Mouse (Mus musculus): Measurements from ENCODE around the gene Bahd1.

- TF ChIP-seq CTCF (IDR thresholded peaks at IDR 0.05; ENCODE audit: extremely low read depth, insufficient read depth, low read length) (no peak), POLR2A (IDR thresholded peaks at IDR 0.05; ENCODE audit: extremely low read depth, insufficient read depth, low read length) (no peak)
Observed at GRCm38 (mm10) chr2:118914685-118915084, 14.5 kb downstream of the Bahd1 start.

Measured in cortical plate, adult 2 months (tissue).